Mouse (Mus musculus): ENCODE results near the gene Parp8.

DNA sequence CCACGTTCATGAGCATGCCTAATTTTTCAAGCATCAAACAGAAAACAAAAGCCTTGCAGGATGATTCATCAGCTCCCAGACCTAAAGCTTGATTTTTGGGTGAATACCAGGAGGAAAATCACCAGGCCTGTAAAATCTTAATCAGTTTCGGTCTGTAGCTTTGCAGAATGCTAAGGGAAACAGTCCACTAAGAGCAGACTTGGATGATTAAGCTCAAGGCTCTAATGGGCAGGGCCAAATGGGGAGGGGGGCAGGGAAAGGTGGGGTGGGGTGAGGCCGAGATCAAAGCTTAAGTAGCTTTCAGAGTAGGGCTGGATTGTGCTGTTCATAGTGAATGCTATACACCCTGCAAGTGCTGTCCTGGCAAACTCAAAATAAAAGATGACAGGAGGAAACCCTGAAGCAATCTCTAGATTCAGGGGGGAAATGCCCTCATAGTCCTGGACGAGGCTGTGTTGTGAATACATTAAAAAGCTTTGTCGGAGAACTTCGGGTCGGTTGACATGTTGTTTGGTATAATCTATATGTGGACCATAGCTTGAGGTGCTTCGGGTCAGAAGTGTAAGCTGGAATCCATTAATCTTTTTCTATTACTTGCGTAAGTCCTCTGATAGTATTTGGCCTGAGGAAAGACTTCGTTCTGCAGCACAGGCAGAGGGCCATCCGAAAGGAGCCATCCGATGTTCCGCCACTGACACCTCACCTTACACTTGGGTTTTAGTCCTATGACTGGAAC, 83.9 kb downstream of the Parp8 start:
- TF ChIP-seq POLR2A (IDR thresholded peaks at IDR 0.05; ENCODE audit: borderline replicate concordance, extremely low read depth, insufficient read depth, insufficient read length, poor library complexity, severe bottlenecking) (no peak), CTCF (IDR thresholded peaks at IDR 0.05; ENCODE audit: borderline replicate concordance, extremely low read depth, insufficient read depth, insufficient read length) (no peak)
